Mouse (Mus musculus): Measurements from ENCODE around the gene Kat7.

The Kat7 gene

GRCm38 (mm10) chr11:95310007-95310647 is at the start of gene Kat7:
Gene Kat7 (minus strand): TSS chr11:95310246.
- in situ Hi-C loops (cut with MboI; ENCODE audit: unreplicated experiment in 2 of 2): loop anchor here in 1 of 2 experiments (5.0 kb wide), 1 partner anchor 72 kb away; the partner anchor contains the start of gene Slc35b1

GRCm38 (mm10) chr11:95358263-95358662 is 48.2 kb upstream of the Kat7 start:
- in situ Hi-C loops (cut with MboI; ENCODE audit: unreplicated experiment in 2 of 2): no loop called here

GRCm38 (mm10) chr11:95356469-95357273 is 46.6 kb upstream of the Kat7 start:
- in situ Hi-C loops (cut with MboI; ENCODE audit: unreplicated experiment in 2 of 2): no loop called here

- in situ Hi-C loops (cut with MboI; ENCODE audit: unreplicated experiment in 2 of 2): no loop called here
Observed at GRCm38 (mm10) chr11:95356039-95356438, 46.0 kb upstream of the Kat7 start.

GRCm38 (mm10) chr11:95355661-95356011 is 45.6 kb upstream of the Kat7 start:
- in situ Hi-C loops (cut with MboI; ENCODE audit: unreplicated experiment in 2 of 2): no loop called here

GRCm38 (mm10) chr11:95354945-95355660 is 45.1 kb upstream of the Kat7 start:
- in situ Hi-C loops (cut with MboI; ENCODE audit: unreplicated experiment in 2 of 2): no loop called here

GRCm38 (mm10) chr11:95354228-95354944 is 44.3 kb upstream of the Kat7 start:
- in situ Hi-C loops (cut with MboI; ENCODE audit: unreplicated experiment in 2 of 2): no loop called here

- in situ Hi-C loops (cut with MboI; ENCODE audit: unreplicated experiment in 2 of 2): no loop called here
Observed at GRCm38 (mm10) chr11:95353226-95353625, 43.2 kb upstream of the Kat7 start.

- in situ Hi-C loops (cut with MboI; ENCODE audit: unreplicated experiment in 2 of 2): no loop called here
Observed at GRCm38 (mm10) chr11:95352686-95353085, 42.6 kb upstream of the Kat7 start.

GRCm38 (mm10) chr11:95350960-95351359 is 40.9 kb upstream of the Kat7 start:
- in situ Hi-C loops (cut with MboI; ENCODE audit: unreplicated experiment in 2 of 2): no loop called here

- in situ Hi-C loops (cut with MboI; ENCODE audit: unreplicated experiment in 2 of 2): no loop called here
Observed at GRCm38 (mm10) chr11:95350289-95350688, 40.2 kb upstream of the Kat7 start.

GRCm38 (mm10) chr11:95344181-95344580 is 34.1 kb upstream of the Kat7 start:
- in situ Hi-C loops (cut with MboI; ENCODE audit: unreplicated experiment in 2 of 2): no loop called here

GRCm38 (mm10) chr11:95343180-95343579 is 33.1 kb upstream of the Kat7 start:
- in situ Hi-C loops (cut with MboI; ENCODE audit: unreplicated experiment in 2 of 2): no loop called here

GRCm38 (mm10) chr11:95340664-95341063 is 30.6 kb upstream of the Kat7 start:
- in situ Hi-C loops (cut with MboI; ENCODE audit: unreplicated experiment in 2 of 2): no loop called here

GRCm38 (mm10) chr11:95340259-95340658 is 30.2 kb upstream of the Kat7 start:
- in situ Hi-C loops (cut with MboI; ENCODE audit: unreplicated experiment in 2 of 2): no loop called here

- in situ Hi-C loops (cut with MboI; ENCODE audit: unreplicated experiment in 2 of 2): no loop called here
Observed at GRCm38 (mm10) chr11:95339471-95340021, 29.5 kb upstream of the Kat7 start.

- in situ Hi-C loops (cut with MboI; ENCODE audit: unreplicated experiment in 2 of 2): no loop called here
Observed at GRCm38 (mm10) chr11:95337846-95338342, 27.8 kb upstream of the Kat7 start.

- in situ Hi-C loops (cut with MboI; ENCODE audit: unreplicated experiment in 2 of 2): no loop called here
Observed at GRCm38 (mm10) chr11:95337129-95337813, 27.2 kb upstream of the Kat7 start.

- in situ Hi-C loops (cut with MboI; ENCODE audit: unreplicated experiment in 2 of 2): no loop called here
Observed at GRCm38 (mm10) chr11:95336568-95337128, 26.6 kb upstream of the Kat7 start, which contains the start of gene Fam117a. Gene Fam117a (plus strand): TSS chr11:95337018.
